Mouse (Mus musculus): Measurements from ENCODE around the gene Hist1h3c. TPM values are rescaled to one million over a fixed set of nuclear protein-coding genes. Genes with fewer than 3 reads are reported as not detected.
A peak's percentile ranks its signal among the peaks of the same experiment; 100 is the strongest.

The Hist1h3c gene
- total RNA-seq, 2 experiments from 2014 or later: 5.0 to 7.1 TPM

- no peak for DNase-seq
These were observed 11.9 kb upstream of the Hist1h3c start for GRCm38 (mm10) chr13:23757211-23757773.

- DNase-seq: peak; percentile 65
These were observed 11.4 kb upstream of the Hist1h3c start, which contains the start of gene Hist1h4b for GRCm38 (mm10) chr13:23756790-23757189. Gene Hist1h4b, plus strand, starts transcription at chr13:23757013.

- DNase-seq: no peak
These were observed 9.6 kb upstream of the Hist1h3c start for GRCm38 (mm10) chr13:23755000-23755399.

GRCm38 (mm10) chr13:23753314-23754078 lies 8.1 kb upstream of the Hist1h3c start:
- DNase-seq: no peak

GRCm38 (mm10) chr13:23752742-23753172 lies 7.4 kb upstream of the Hist1h3c start:
- no peak for DNase-seq

GRCm38 (mm10) chr13:23752067-23752741 lies 6.8 kb upstream of the Hist1h3c start, which contains the start of gene Hist1h3b:
Gene Hist1h3b, plus strand, starts transcription at chr13:23752267.
- DNase-seq: peak; percentile 59

GRCm38 (mm10) chr13:23751478-23751956 lies 6.1 kb upstream of the Hist1h3c start:
- no peak for DNase-seq

- peak; percentile 31 for DNase-seq
These were observed 5.6 kb upstream of the Hist1h3c start, which contains the start of gene Hist1h2ab for GRCm38 (mm10) chr13:23750839-23751477. Gene Hist1h2ab, plus strand, starts transcription at chr13:23751126.

- DNase-seq: no peak
These were observed 4.2 kb upstream of the Hist1h3c start for GRCm38 (mm10) chr13:23749563-23750121.

GRCm38 (mm10) chr13:23747892-23748288 lies 2.5 kb upstream of the Hist1h3c start:
- DNase-seq: no peak

GRCm38 (mm10) chr13:23747081-23747891 lies 1.9 kb upstream of the Hist1h3c start:
- no peak for DNase-seq

GRCm38 (mm10) chr13:23746201-23747080 lies 1.0 kb upstream of the Hist1h3c start, which contains the start of gene Hist1h2bb:
Gene Hist1h2bb, plus strand, starts transcription at chr13:23746734.
- peak; percentile 58 for DNase-seq

- no peak for DNase-seq
These were observed 701 bp downstream of the Hist1h3c start for GRCm38 (mm10) chr13:23744421-23745380.

- no peak for DNase-seq
These were observed 1.4 kb downstream of the Hist1h3c start for GRCm38 (mm10) chr13:23743963-23744362.

- no peak for DNase-seq
These were observed 2.2 kb downstream of the Hist1h3c start for GRCm38 (mm10) chr13:23743215-23743614.

GRCm38 (mm10) chr13:23742007-23742406 lies 3.4 kb downstream of the Hist1h3c start:
- no peak for DNase-seq

GRCm38 (mm10) chr13:23740910-23741309 lies 4.5 kb downstream of the Hist1h3c start:
- DNase-seq: no peak

GRCm38 (mm10) chr13:23740256-23740840 lies 5.1 kb downstream of the Hist1h3c start:
- no peak for DNase-seq
